Mouse (Mus musculus) G1E-ER4 (cell line): Measurements from ENCODE around the gene Hyal2. TPM values are rescaled to one million over a fixed set of nuclear protein-coding genes. Genes with fewer than 3 reads are reported as not detected.

Experiments used
- GATA1 ChIP-seq: IDR thresholded peaks from one replicate; pipeline ENCODE4 v1.8.0; 2012; ENCODE audit warnings: low read length, inconsistent platforms
- polyA plus RNA-seq: library from polyadenylated mRNA; stranded (reverse); fragments of >175 nt; gene quantifications from 2 replicates; pipeline ENCODE4 v1.2.3, GENCODE M21; 2012

Hyal2 gene
- polyA plus RNA-seq, 1 experiment, result 22.8 TPM

GRCm38 (mm10) chr9:107607036-107607435 is 39.3 kb downstream of the Hyal2 start:
- TF ChIP-seq GATA1, result no peak

- TF ChIP-seq GATA1, result no peak
Measured at GRCm38 (mm10) chr9:107607653-107608245, 40.0 kb downstream of the Hyal2 start.

GRCm38 (mm10) chr9:107608741-107609432 is 41.1 kb downstream of the Hyal2 start, which contains the start of gene Sema3b:
Gene Sema3b (minus strand): TSS chr9:107609229.
- no peak for TF ChIP-seq GATA1

- TF ChIP-seq GATA1, result no peak
Measured at GRCm38 (mm10) chr9:107609433-107609830, 41.7 kb downstream of the Hyal2 start.

GRCm38 (mm10) chr9:107611456-107612190 is 43.9 kb downstream of the Hyal2 start:
- no peak for TF ChIP-seq GATA1

GRCm38 (mm10) chr9:107612191-107612944 is 44.6 kb downstream of the Hyal2 start:
- TF ChIP-seq GATA1, result no peak

- no peak for TF ChIP-seq GATA1
Measured at GRCm38 (mm10) chr9:107612945-107613569, 45.3 kb downstream of the Hyal2 start.

- no peak for TF ChIP-seq GATA1
Measured at GRCm38 (mm10) chr9:107615035-107615434, 47.3 kb downstream of the Hyal2 start.

- no peak for TF ChIP-seq GATA1
Measured at GRCm38 (mm10) chr9:107617461-107617860, 49.7 kb downstream of the Hyal2 start.

GRCm38 (mm10) chr9:107618098-107618497 is 50.4 kb downstream of the Hyal2 start:
- no peak for TF ChIP-seq GATA1

GRCm38 (mm10) chr9:107618778-107619545 is 51.2 kb downstream of the Hyal2 start:
- TF ChIP-seq GATA1, result no peak

GRCm38 (mm10) chr9:107619546-107619879 is 51.8 kb downstream of the Hyal2 start:
- no peak for TF ChIP-seq GATA1

GRCm38 (mm10) chr9:107620954-107621353 is 53.2 kb downstream of the Hyal2 start:
- TF ChIP-seq GATA1, result no peak

Other genes with a start within 250 kb of the Hyal2 start
- gene Hemk1, start 229.6 kb upstream of the Hyal2 start, polyA plus RNA-seq, result 9.0 and 15.2 TPM in 2 replicates
- gene 6430571L13Rik, start 227.3 kb upstream of the Hyal2 start, polyA plus RNA-seq, result 0.14 and 0.16 TPM in 2 replicates
- gene Cacna2d2, start 168.3 kb upstream of the Hyal2 start, polyA plus RNA-seq, result not detected in 2 replicates
- 35.6 and 43.9 TPM in 2 replicates for gene Tmem115, start 34.0 kb upstream of the Hyal2 start, polyA plus RNA-seq
- 11.6 and 11.7 TPM in 2 replicates for gene Cyb561d2, start 25.8 kb upstream of the Hyal2 start, polyA plus RNA-seq
- 0.68 and 0.92 TPM in 2 replicates for gene Nprl2, start 25.7 kb upstream of the Hyal2 start, polyA plus RNA-seq
- gene Zmynd10, start 20.6 kb upstream of the Hyal2 start, polyA plus RNA-seq, result 0.28 and 0.44 TPM in 2 replicates
- 10.7 and 15.9 TPM in 2 replicates for gene Rassf1, start 16.4 kb upstream of the Hyal2 start, polyA plus RNA-seq
- gene Tusc2, start 4.7 kb upstream of the Hyal2 start, polyA plus RNA-seq, result 27.3 and 31.3 TPM in 2 replicates
- gene Hyal1, start 9.0 kb downstream of the Hyal2 start, polyA plus RNA-seq, result 1.3 and 1.4 TPM in 2 replicates
- gene Naa80, start 10.9 kb downstream of the Hyal2 start, polyA plus RNA-seq, result 35.5 and 40.9 TPM in 2 replicates
- 0.06 and 0.45 TPM in 2 replicates for gene Hyal3, start 12.9 kb downstream of the Hyal2 start, polyA plus RNA-seq
- gene Ifrd2, start 19.7 kb downstream of the Hyal2 start, polyA plus RNA-seq, result 131 and 135 TPM in 2 replicates
- not detected in 2 replicates for gene Sema3b, start 41.3 kb downstream of the Hyal2 start, polyA plus RNA-seq
- 427 and 551 TPM in 2 replicates for gene Gnai2, start 67.4 kb downstream of the Hyal2 start, polyA plus RNA-seq
- not detected in 2 replicates for gene Slc38a3, start 101.6 kb downstream of the Hyal2 start, polyA plus RNA-seq
- gene Gnat1, start 111.8 kb downstream of the Hyal2 start, polyA plus RNA-seq, result not detected in 2 replicates
- 0.02 and 0.05 TPM in 2 replicates for gene Sema3f, start 142.5 kb downstream of the Hyal2 start, polyA plus RNA-seq
- 16.1 and 25.4 TPM in 2 replicates for gene Rbm5, start 203.1 kb downstream of the Hyal2 start, polyA plus RNA-seq